Mouse (Mus musculus) CH12.LX (cell line): ENCODE results near the gene Alpk1. TPM values are rescaled to one million over a fixed set of nuclear protein-coding genes. Genes with fewer than 3 reads are reported as not detected.
A peak's percentile ranks its signal among the peaks of the same experiment; 100 is the strongest.

ENCODE experiments used
- DNase-seq: peaks from one replicate; pipeline ENCODE4 v3.0.0-alpha.2; 2013; ENCODE audit errors: extremely low read depth
- H3K27ac ChIP-seq: 2 replicates; pipeline ENCODE4 v1.5.1; 2012; ENCODE audit warnings: low read depth, mild to moderate bottlenecking, control low read depth, moderate library complexity; ENCODE audit not compliant: insufficient read depth
- H3K27me3 ChIP-seq: replicated peaks from 2 replicates; pipeline ENCODE3; 2012; ENCODE audit warnings: inconsistent platforms
- H3K36me3 ChIP-seq, 2 experiments: replicated peaks in 1 of 2; 2 replicates each; pipeline versions ENCODE3 to v1.6.1; 2012; ENCODE audit warnings: inconsistent platforms in 1 of 2, low read length in 1 of 2, mild to moderate bottlenecking in 1 of 2, mixed read lengths in 1 of 2, moderate library complexity in 1 of 2; ENCODE audit not compliant: control insufficient read depth in 1 of 2, insufficient read depth in 1 of 2
- H3K4me1 ChIP-seq, 2 experiments: 2 replicates each; pipeline ENCODE4 v1.6.1; 2012; ENCODE audit warnings: inconsistent platforms in 1 of 2, moderate library complexity in 1 of 2; ENCODE audit not compliant: insufficient read depth in 2 of 2, control insufficient read depth in 1 of 2
- H3K4me2 ChIP-seq: 2 replicates; pipeline ENCODE4 v1.6.1; 2012; ENCODE audit warnings: low read depth, mild to moderate bottlenecking, control low read depth; ENCODE audit not compliant: poor library complexity, insufficient read depth, severe bottlenecking
- H3K4me3 ChIP-seq, 3 experiments: fragments of 150-350 bp in 1 of 3; sonication (generic) in 1 of 3; replicated peaks in 1 of 3; 2 replicates each; pipeline versions ENCODE3 to v1.5.1; 2011 to 2012; ENCODE audit warnings: low read depth in 2 of 3, low read length in 2 of 3, mild to moderate bottlenecking in 2 of 3, moderate library complexity in 2 of 3, control low read depth in 1 of 3, improper control_type of control experiment in 1 of 3, inconsistent platforms in 1 of 3, mixed read lengths in 1 of 3; ENCODE audit not compliant: poor library complexity in 1 of 3
- H3K79me2 ChIP-seq: replicated peaks from 2 replicates; pipeline ENCODE4 v1.6.1; 2012; ENCODE audit warnings: mild to moderate bottlenecking, moderate library complexity; ENCODE audit not compliant: control insufficient read depth, poor library complexity, insufficient read depth, severe bottlenecking; ENCODE audit errors: extremely low read depth
- H3K9ac ChIP-seq: 2 replicates; pipeline ENCODE4 v1.6.1; 2012; ENCODE audit warnings: low read depth, mild to moderate bottlenecking, control low read depth, moderate library complexity; ENCODE audit not compliant: insufficient read depth
- H3K9me3 ChIP-seq: replicated peaks from 2 replicates; pipeline ENCODE3; 2012; ENCODE audit warnings: low read length, inconsistent platforms, mixed read lengths
- BHLHE40 ChIP-seq: IDR thresholded peaks from 2 replicates; pipeline ENCODE4 v1.6.1; 2011; ENCODE audit warnings: mild to moderate bottlenecking, low read depth, low read length, improper control_type of control experiment
- ELF1 ChIP-seq: IDR thresholded peaks from 2 replicates; pipeline ENCODE4 v1.6.1; 2014; ENCODE audit warnings: low read depth, mild to moderate bottlenecking, inconsistent platforms, low read length, improper control_type of control experiment
- ETS1 ChIP-seq: conservative IDR thresholded peaks from 2 replicates; pipeline ENCODE4 v1.6.1; 2012; ENCODE audit warnings: low read depth, mild to moderate bottlenecking, inconsistent platforms, low read length, improper control_type of control experiment, moderate library complexity
- GABPA ChIP-seq: IDR thresholded peaks from 2 replicates; pipeline ENCODE4 v1.6.1; 2012; ENCODE audit warnings: low read depth, low read length, improper control_type of control experiment, inconsistent platforms; ENCODE audit not compliant: insufficient replicate concordance
- MAFK ChIP-seq: IDR thresholded peaks from 2 replicates; pipeline ENCODE4 v1.6.1; 2011; ENCODE audit warnings: low read length, improper control_type of control experiment; ENCODE audit not compliant: insufficient replicate concordance
- MAX ChIP-seq: IDR thresholded peaks from 2 replicates; pipeline ENCODE4 v1.6.1; 2011; ENCODE audit warnings: low read length, improper control_type of control experiment
- MAZ ChIP-seq: IDR thresholded peaks from 2 replicates; pipeline ENCODE4 v1.6.1; 2012; ENCODE audit warnings: low read depth, mild to moderate bottlenecking, inconsistent platforms, low read length, improper control_type of control experiment, moderate library complexity
- MEF2A ChIP-seq: IDR thresholded peaks from 2 replicates; pipeline ENCODE4 v1.6.1; 2014; ENCODE audit warnings: low read depth, mild to moderate bottlenecking, inconsistent platforms, low read length, improper control_type of control experiment, borderline replicate concordance
- NELFE ChIP-seq: IDR thresholded peaks from 2 replicates; pipeline ENCODE4 v1.6.1; 2011; ENCODE audit warnings: low read depth, low read length, improper control_type of control experiment
- POLR2A ChIP-seq: IDR thresholded peaks from 2 replicates; pipeline ENCODE4 v1.6.1; 2011; ENCODE audit warnings: low read depth, mild to moderate bottlenecking, improper control_type of control experiment, low read length
- POLR2AphosphoS2 ChIP-seq: IDR thresholded peaks from 2 replicates; pipeline ENCODE4 v1.6.1; 2011; ENCODE audit warnings: low read depth, low read length, improper control_type of control experiment
- RAD21 ChIP-seq: IDR thresholded peaks from 2 replicates; pipeline ENCODE4 v1.6.1; 2011; ENCODE audit warnings: low read depth, mild to moderate bottlenecking, low read length, improper control_type of control experiment, moderate library complexity
- RCOR1 ChIP-seq: conservative IDR thresholded peaks from 2 replicates; pipeline ENCODE4 v1.6.1; 2012; ENCODE audit warnings: low read depth, mild to moderate bottlenecking, inconsistent platforms, low read length, improper control_type of control experiment
- SMC3 ChIP-seq: IDR thresholded peaks from 2 replicates; pipeline ENCODE4 v1.6.1; 2011; ENCODE audit warnings: low read depth, low read length, improper control_type of control experiment
- USF2 ChIP-seq: conservative IDR thresholded peaks from 2 replicates; pipeline ENCODE4 v1.6.1; 2011; ENCODE audit warnings: low read depth, low read length, improper control_type of control experiment
- ZC3H11A ChIP-seq: IDR thresholded peaks from 2 replicates; pipeline ENCODE4 v1.6.1; 2012; ENCODE audit warnings: low read depth, mild to moderate bottlenecking, inconsistent platforms, low read length, improper control_type of control experiment
- ZNF384 ChIP-seq: IDR thresholded peaks from 2 replicates; pipeline ENCODE4 v1.6.1; 2012; ENCODE audit warnings: low read depth, low read length, improper control_type of control experiment, inconsistent platforms
- dilution Hi-C: fragments of 300-500 bp; cut with MboI; formaldehyde crosslinking; loops from 2 replicates; pipeline ENCODE4 v1.14.3; 2020; ENCODE audit warnings: low sequenced_read_pairs; ENCODE audit not compliant: extremely low pct_unique_long_range_greater_than_20kb, extremely low pct_ligation_motif_present
- in situ Hi-C: fragments of 300-500 bp; cut with MboI; formaldehyde crosslinking; loops from 3 replicates; pipeline ENCODE4 v1.14.3; 2019; ENCODE audit warnings: low sequenced_read_pairs, low pct_ligation_motif_present, low pct_unique_long_range_greater_than_20kb, mixed read lengths
- polyA plus RNA-seq: library from polyadenylated mRNA; unstranded; fragments of >175 nt; gene quantifications from 2 replicates; pipeline ENCODE4 v1.2.1, GENCODE M21; 2012; ENCODE audit warnings: low read depth; ENCODE audit not compliant: insufficient read length
- total RNA-seq, 2 experiments: library from RNA; depleted of rRNA; stranded (reverse); fragments of 300-350 nt in 1 of 2; fragments of >200 nt in 1 of 2; gene quantifications; 2 replicates each; pipeline ENCODE4 v1.2.3; 2012 to 2014

Alpk1 gene
- total and polyA plus RNA-seq, 3 experiments = 1.4 to 1.8 (median 1.5) TPM

- Histone ChIP-seq H3K27ac (no peak overlapping the region), H3K27me3 (no peaks in the 10 kb centered on the region), H3K9me3 (no peaks in the 10 kb centered on the region), H3K4me3 (peak overlapping the region; percentile 37 to 50 (median 49)), H3K4me2 (peak overlapping the region; percentile 100), H3K9ac (peak overlapping the region; percentile 62), H3K79me2 (no peaks in the 10 kb centered on the region), H3K36me3 (peaks cover 3 to 12% of the 10 kb centered on the region in 2 experiments), H3K4me1 (peaks cover 3 to 9% of the 10 kb centered on the region in 2 experiments; a peak in 2 of 4 replicates)
- TF ChIP-seq ZNF384 (no peak), MAZ (no peak), BHLHE40 (no peak), ETS1 (no peak), MAX (no peak), GABPA (no peak), NELFE (no peak), ZC3H11A (no peak), USF2 (no peak), SMC3 (no peak), POLR2AphosphoS2 (no peak), MEF2A (no peak), RAD21 (no peak), RCOR1 (no peak), ELF1 (no peak), POLR2A (no peak), MAFK (no peak)
- peak; percentile 44 for DNase-seq
- dilution Hi-C loops (no loop called here), in situ Hi-C loops (no loop called here)
Measured at GRCm38 (mm10) chr3:127705139-127705514, 75.2 kb downstream of the Alpk1 start.

GRCm38 (mm10) chr3:127701196-127701825 lies 79.0 kb downstream of the Alpk1 start:
- TF ChIP-seq MAFK = no peak
- TF ChIP-seq, all 38 proteins: peak for 0
- Histone ChIP-seq H3K4me1 (peaks cover 15% of the 10 kb centered on the region in 2 experiments), H3K27ac (no peak overlapping the region), H3K27me3 (no peaks in the 10 kb centered on the region), H3K4me2 (no peak overlapping the region), H3K4me3 (no peak overlapping the region), H3K9ac (no peak overlapping the region), H3K9me3 (no peaks in the 10 kb centered on the region), H3K79me2 (no peaks in the 10 kb centered on the region), H3K36me3 (peaks cover 3 to 12% of the 10 kb centered on the region in 2 experiments)
- in situ Hi-C loops (no loop called here), dilution Hi-C loops (no loop called here)
- DNase-seq = no peak
